Mouse (Mus musculus) MEL (cell line): ENCODE results near the gene Fchsd2. TPM values are rescaled to one million over a fixed set of nuclear protein-coding genes. Genes with fewer than 3 reads are reported as not detected.

Experiments
- DNase-seq: peaks from one replicate; pipeline ENCODE4 v3.0.0; 2011; ENCODE audit warnings: low read depth, low spot score
- H3K27ac ChIP-seq: 2 replicates; pipeline ENCODE4 v1.5.1; 2012; ENCODE audit warnings: low read depth, mild to moderate bottlenecking, control low read depth, low read length, moderate library complexity; ENCODE audit not compliant: control insufficient read depth
- H3K27me3 ChIP-seq, 2 experiments: fragments of 150-350 bp in 1 of 2; sonication (generic) in 1 of 2; 2 replicates each; pipeline ENCODE4 v1.6.1; 2012; ENCODE audit warnings: low read length in 2 of 2, mild to moderate bottlenecking in 2 of 2, improper control_type of control experiment in 1 of 2, moderate library complexity in 1 of 2; ENCODE audit not compliant: insufficient read depth in 2 of 2, control insufficient read depth in 1 of 2
- H3K36me3 ChIP-seq, 2 experiments: 2 replicates each; pipeline ENCODE4 v1.6.1; 2012 to 2014; ENCODE audit warnings: low read length in 2 of 2, improper control_type of control experiment in 1 of 2, inconsistent platforms in 1 of 2, mild to moderate bottlenecking in 1 of 2; ENCODE audit not compliant: insufficient read depth in 2 of 2, control insufficient read depth in 1 of 2
- H3K4me1 ChIP-seq, 2 experiments: fragments of 150-350 bp in 1 of 2; sonication (generic) in 1 of 2; 2 replicates each; pipeline ENCODE4 v1.6.1; 2012; ENCODE audit warnings: low read length in 2 of 2, improper control_type of control experiment in 1 of 2, mild to moderate bottlenecking in 1 of 2; ENCODE audit not compliant: insufficient read depth in 2 of 2, control insufficient read depth in 1 of 2
- H3K4me3 ChIP-seq, 2 experiments: fragments of 150-350 bp in 1 of 2; sonication (generic) in 1 of 2; 2 replicates each; pipeline ENCODE4 v1.5.1; 2012; ENCODE audit warnings: low read depth in 2 of 2, low read length in 2 of 2, mild to moderate bottlenecking in 2 of 2, moderate library complexity in 2 of 2, control low read depth in 1 of 2, improper control_type of control experiment in 1 of 2; ENCODE audit not compliant: control insufficient read depth in 1 of 2, insufficient read depth in 1 of 2
- H3K79me2 ChIP-seq: 2 replicates; pipeline ENCODE4 v1.6.1; 2012; ENCODE audit warnings: mild to moderate bottlenecking, low read length, moderate library complexity; ENCODE audit not compliant: control insufficient read depth, poor library complexity, insufficient read depth
- H3K9ac ChIP-seq: 2 replicates; pipeline ENCODE4 v1.6.1; 2012; ENCODE audit warnings: low read depth, mild to moderate bottlenecking, control low read depth, low read length, moderate library complexity; ENCODE audit not compliant: control insufficient read depth, poor library complexity, severe bottlenecking
- H3K9me3 ChIP-seq: fragments of 150-350 bp; sonication (generic); replicated peaks from 2 replicates; pipeline ENCODE4 v1.6.1; 2012; ENCODE audit warnings: mild to moderate bottlenecking, low read length, improper control_type of control experiment, moderate library complexity; ENCODE audit not compliant: insufficient read depth
- CTCF ChIP-seq, 3 experiments: IDR thresholded peaks in 2 of 3; conservative IDR thresholded peaks in 1 of 3; 2 replicates each; pipeline ENCODE4 v1.5.1; 2011 to 2012; ENCODE audit warnings: low read length in 3 of 3, low read depth in 2 of 3, mild to moderate bottlenecking in 2 of 3, improper control_type of control experiment in 1 of 3, inconsistent platforms in 1 of 3, mixed read lengths in 1 of 3, moderate library complexity in 1 of 3; ENCODE audit not compliant: control insufficient read depth in 1 of 3, insufficient read depth in 1 of 3, poor library complexity in 1 of 3, severe bottlenecking in 1 of 3
- EP300 ChIP-seq, 2 experiments: IDR thresholded peaks; 2 replicates each; pipeline ENCODE4 v1.6.1; 2011; ENCODE audit warnings: improper control_type of control experiment in 2 of 2, low read length in 2 of 2, low read depth in 1 of 2, mild to moderate bottlenecking in 1 of 2
- GABPA ChIP-seq: IDR thresholded peaks from 2 replicates; pipeline ENCODE4 v1.6.1; 2012; ENCODE audit warnings: low read depth, mild to moderate bottlenecking, inconsistent platforms, low read length, improper control_type of control experiment, moderate library complexity
- GATA1 ChIP-seq: IDR thresholded peaks from 2 replicates; pipeline ENCODE4 v1.6.1; 2011; ENCODE audit warnings: low read depth, low read length, improper control_type of control experiment
- HCFC1 ChIP-seq: IDR thresholded peaks from 2 replicates; pipeline ENCODE4 v1.6.1; 2012; ENCODE audit warnings: low read depth, mild to moderate bottlenecking, inconsistent platforms, low read length, improper control_type of control experiment, moderate library complexity
- JUND ChIP-seq: IDR thresholded peaks from 2 replicates; pipeline ENCODE4 v1.6.1; 2011; ENCODE audit warnings: low read depth, mild to moderate bottlenecking, improper control_type of control experiment, low read length
- MAFK ChIP-seq: IDR thresholded peaks from 2 replicates; pipeline ENCODE4 v1.6.1; 2011; ENCODE audit warnings: low read depth, mild to moderate bottlenecking, low read length, improper control_type of control experiment, borderline replicate concordance
- MAX ChIP-seq: IDR thresholded peaks from 2 replicates; pipeline ENCODE4 v1.6.1; 2011; ENCODE audit warnings: low read length, improper control_type of control experiment
- MAZ ChIP-seq: IDR thresholded peaks from 2 replicates; pipeline ENCODE4 v1.6.1; 2012; ENCODE audit warnings: low read depth, mild to moderate bottlenecking, inconsistent platforms, low read length, improper control_type of control experiment
- MXI1 ChIP-seq: IDR thresholded peaks from 2 replicates; pipeline ENCODE4 v1.6.1; 2011; ENCODE audit warnings: mild to moderate bottlenecking, low read depth, low read length, improper control_type of control experiment
- NRF1 ChIP-seq: IDR thresholded peaks from 2 replicates; pipeline ENCODE4 v1.6.1; 2014; ENCODE audit warnings: low read depth, mild to moderate bottlenecking, inconsistent platforms, low read length, improper control_type of control experiment, moderate library complexity; ENCODE audit not compliant: poor library complexity, insufficient read depth, severe bottlenecking
- POLR2AphosphoS2 ChIP-seq: IDR thresholded peaks from 2 replicates; pipeline ENCODE4 v1.6.1; 2011; ENCODE audit warnings: low read length, improper control_type of control experiment
- POLR2AphosphoS5 ChIP-seq: IDR thresholded peaks from 2 replicates; pipeline ENCODE4 v1.6.1; 2012; ENCODE audit warnings: low read depth, borderline replicate concordance, mild to moderate bottlenecking, inconsistent platforms, low read length, moderate library complexity, mixed read lengths
- RAD21 ChIP-seq: IDR thresholded peaks from 2 replicates; pipeline ENCODE4 v1.6.1; 2011; ENCODE audit warnings: mild to moderate bottlenecking, low read depth, low read length, improper control_type of control experiment
- RCOR1 ChIP-seq: IDR thresholded peaks from 2 replicates; pipeline ENCODE4 v1.6.1; 2012; ENCODE audit warnings: low read depth, mild to moderate bottlenecking, inconsistent platforms, low read length, improper control_type of control experiment
- SIN3A ChIP-seq: IDR thresholded peaks from 2 replicates; pipeline ENCODE4 v1.6.1; 2012; ENCODE audit warnings: low read length, improper control_type of control experiment, inconsistent platforms
- SMC3 ChIP-seq: IDR thresholded peaks from 2 replicates; pipeline ENCODE4 v1.6.1; 2011; ENCODE audit warnings: low read depth, low read length, improper control_type of control experiment
- TCF12 ChIP-seq: IDR thresholded peaks from 2 replicates; pipeline ENCODE4 v1.6.1; 2014; ENCODE audit warnings: low read depth, mild to moderate bottlenecking, inconsistent platforms, low read length, improper control_type of control experiment, moderate library complexity
- USF1 ChIP-seq: IDR thresholded peaks from 2 replicates; pipeline ENCODE4 v1.6.1; 2014; ENCODE audit warnings: low read depth, mild to moderate bottlenecking, inconsistent platforms, low read length, improper control_type of control experiment, moderate library complexity
- ZC3H11A ChIP-seq: IDR thresholded peaks from 2 replicates; pipeline ENCODE4 v1.6.1; 2012; ENCODE audit warnings: low read depth, mild to moderate bottlenecking, inconsistent platforms, low read length, improper control_type of control experiment
- ZKSCAN1 ChIP-seq: IDR thresholded peaks from 2 replicates; pipeline ENCODE4 v1.6.1; 2012; ENCODE audit warnings: low read depth, mild to moderate bottlenecking, inconsistent platforms, low read length, improper control_type of control experiment, moderate library complexity
- ZMIZ1 ChIP-seq: IDR thresholded peaks from 2 replicates; pipeline ENCODE4 v1.6.1; 2012; ENCODE audit warnings: low read depth, mild to moderate bottlenecking, inconsistent platforms, low read length, improper control_type of control experiment, moderate library complexity
- polyA plus RNA-seq, 2 experiments: library from polyadenylated mRNA; stranded (reverse) in 1 of 2; unstranded in 1 of 2; fragments of >175 nt in 1 of 2; fragments of >200 nt in 1 of 2; gene quantifications; 2 replicates each; pipeline versions ENCODE4 v1.2.1 to v1.2.4; 2012; ENCODE audit warnings: low replicate concordance in 2 of 2, low read depth in 1 of 2; ENCODE audit not compliant: insufficient read length in 2 of 2, insufficient read depth in 1 of 2, missing spikeins in 1 of 2
- total RNA-seq: library from RNA; depleted of rRNA; stranded (reverse); fragments of 300-350 nt; gene quantifications from 2 replicates; pipeline ENCODE4 v1.2.3, GENCODE M21; 2012

The Fchsd2 gene
- total and polyA plus RNA-seq, 3 experiments, result 3.9 to 6.3 TPM; not detected in 1

- no peak for DNase-seq
- Histone ChIP-seq H3K27me3 (no peaks in the 10 kb centered on the region), H3K9ac (no peak overlapping the region), H3K4me3 (no peak overlapping the region), H3K79me2 (no peaks in the 10 kb centered on the region), H3K27ac (no peak overlapping the region), H3K36me3 (no peaks in the 10 kb centered on the region), H3K9me3 (no peaks in the 10 kb centered on the region), H3K4me1 (no peaks in the 10 kb centered on the region)
- TF ChIP-seq JUND (no peak), ZMIZ1 (no peak), MXI1 (no peak), RCOR1 (no peak), POLR2AphosphoS5 (no peak), MAX (no peak), GATA1 (no peak), POLR2AphosphoS2 (no peak), MAFK (no peak), RAD21 (no peak), EP300 (IDR thresholded peaks at IDR 0.05; ENCODE audit: low read depth in 1 of 2, low read length in 2 of 2) (no peak), TCF12 (no peak), CTCF (IDR thresholded peaks at IDR 0.05 in 2 of 3, conservative IDR thresholded peaks at IDR 0.05 in 1 of 3; ENCODE audit: control insufficient read depth in 1 of 3, insufficient read depth in 1 of 3, low read depth in 2 of 3, low read length in 3 of 3, poor library complexity in 1 of 3, severe bottlenecking in 1 of 3) (no peak), HCFC1 (no peak), NRF1 (no peak), ZKSCAN1 (no peak), USF1 (no peak), GABPA (no peak)
Observed at GRCm38 (mm10) chr7:101229336-101229735, 136.7 kb downstream of the Fchsd2 start.

- no peak for TF ChIP-seq GABPA
- TF ChIP-seq ZC3H11A, result peak; percentile 67
- TF ChIP-seq CTCF (IDR thresholded peaks at IDR 0.05 in 2 of 3, conservative IDR thresholded peaks at IDR 0.05 in 1 of 3; ENCODE audit: control insufficient read depth in 1 of 3, insufficient read depth in 1 of 3, low read depth in 2 of 3, low read length in 3 of 3, poor library complexity in 1 of 3, severe bottlenecking in 1 of 3), result peak in 1 of 3 experiments; percentile 64; a peak in 3 of 6 replicates
- peak; percentile 69 for TF ChIP-seq RAD21
- TF ChIP-seq MAZ, result no peak
- peak; percentile 11; the same call in 1 of the 2 replicates for TF ChIP-seq SIN3A
- peak; percentile 74 for TF ChIP-seq SMC3
- Histone ChIP-seq H3K4me3 (no peak overlapping the region), H3K79me2 (no peaks in the 10 kb centered on the region), H3K27ac (no peak overlapping the region), H3K27me3 (no peaks in the 10 kb centered on the region), H3K9ac (no peak overlapping the region), H3K9me3 (no peaks in the 10 kb centered on the region), H3K4me1 (no peaks in the 10 kb centered on the region), H3K36me3 (no peaks in the 10 kb centered on the region)
- DNase-seq, result peak; percentile 67
Observed at GRCm38 (mm10) chr7:101231458-101231857, 138.8 kb downstream of the Fchsd2 start.
